Mouse (Mus musculus) CD8-positive naive resting alpha-beta T cell, adult 2 months (primary cell): ENCODE measurements around the gene Numb.
"Not testable (repeated sequence)": the region's sequence is repeated elsewhere in the genome, so short reads cannot be mapped to it uniquely, and the experiment has no call there.

ENCODE experiments used
- DNase-seq, 2 experiments: peaks; one replicate each; pipeline ENCODE4 v3.0.0; 2022; ENCODE audit warnings: low read depth in 2 of 2, low spot score in 2 of 2

Numb gene

DNA sequence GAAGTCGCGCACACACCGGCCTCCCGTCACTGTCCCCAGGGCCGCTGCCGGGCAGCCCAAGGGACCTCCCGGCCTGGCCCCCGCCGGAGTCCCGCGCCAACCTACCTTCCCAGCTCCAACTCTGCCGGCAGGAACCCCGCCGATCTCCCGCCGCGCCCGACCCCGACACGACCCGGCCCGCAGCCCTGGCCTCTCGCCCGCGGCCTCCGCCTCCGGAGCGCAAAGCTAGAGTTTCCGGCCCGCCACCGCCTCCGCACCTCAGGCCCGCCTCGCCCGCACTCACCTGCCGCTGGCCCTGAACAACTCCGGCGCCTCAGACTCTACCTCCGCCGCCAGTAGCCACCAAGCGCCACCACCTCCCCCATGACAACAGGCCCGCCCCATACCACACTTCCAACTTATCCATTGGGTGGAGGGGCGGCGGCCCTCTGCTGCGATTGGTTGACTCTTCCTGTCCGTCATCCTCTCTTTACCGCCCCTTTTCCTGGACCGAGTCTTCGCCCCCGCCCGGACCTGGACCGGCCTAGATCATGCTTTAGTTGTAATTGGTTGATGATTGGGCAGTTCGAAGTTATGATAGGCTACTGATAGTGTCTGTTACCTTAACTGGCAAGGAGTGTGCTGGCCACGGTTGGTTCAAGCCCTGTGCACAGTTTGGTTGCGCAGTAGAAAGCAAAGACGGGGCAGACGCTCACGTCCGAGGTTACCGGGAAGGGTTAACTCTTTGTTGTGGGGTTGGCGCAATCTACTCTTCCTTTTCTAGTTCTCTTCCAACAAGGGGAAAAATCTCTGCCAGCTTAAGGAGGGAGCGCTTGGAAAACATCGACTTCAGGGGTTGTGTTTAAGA is at the start of gene Numb:
Numb (minus strand) TSS at position 400 of the 847 bp plus-strand sequence.
- peak; percentile 95 to 97 for DNase-seq

DNA sequence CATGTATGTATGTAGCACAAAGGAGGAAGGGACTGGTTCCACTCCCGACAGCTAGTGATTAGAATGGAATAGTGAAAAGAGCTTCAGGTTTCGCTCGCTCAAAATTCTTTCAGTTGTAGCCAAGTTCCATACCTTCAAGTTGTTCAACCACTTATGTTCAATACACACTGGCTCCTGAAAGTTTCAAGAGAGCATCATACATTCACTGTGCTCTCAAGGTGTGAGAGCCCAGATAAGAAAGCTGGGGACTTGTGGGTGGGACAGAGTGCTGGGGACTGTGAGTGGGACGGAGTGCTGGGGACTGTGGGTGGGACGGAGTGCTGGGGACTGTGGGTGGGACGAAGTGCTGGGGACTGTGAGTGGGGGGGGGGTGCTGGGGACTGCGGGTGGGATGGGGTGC is 43.5 kb upstream of the Numb start:
- no peak for DNase-seq

GRCm38 (mm10) chr12:83958278-83958677 is 36.5 kb upstream of the Numb start:
- no peak for DNase-seq

DNA sequence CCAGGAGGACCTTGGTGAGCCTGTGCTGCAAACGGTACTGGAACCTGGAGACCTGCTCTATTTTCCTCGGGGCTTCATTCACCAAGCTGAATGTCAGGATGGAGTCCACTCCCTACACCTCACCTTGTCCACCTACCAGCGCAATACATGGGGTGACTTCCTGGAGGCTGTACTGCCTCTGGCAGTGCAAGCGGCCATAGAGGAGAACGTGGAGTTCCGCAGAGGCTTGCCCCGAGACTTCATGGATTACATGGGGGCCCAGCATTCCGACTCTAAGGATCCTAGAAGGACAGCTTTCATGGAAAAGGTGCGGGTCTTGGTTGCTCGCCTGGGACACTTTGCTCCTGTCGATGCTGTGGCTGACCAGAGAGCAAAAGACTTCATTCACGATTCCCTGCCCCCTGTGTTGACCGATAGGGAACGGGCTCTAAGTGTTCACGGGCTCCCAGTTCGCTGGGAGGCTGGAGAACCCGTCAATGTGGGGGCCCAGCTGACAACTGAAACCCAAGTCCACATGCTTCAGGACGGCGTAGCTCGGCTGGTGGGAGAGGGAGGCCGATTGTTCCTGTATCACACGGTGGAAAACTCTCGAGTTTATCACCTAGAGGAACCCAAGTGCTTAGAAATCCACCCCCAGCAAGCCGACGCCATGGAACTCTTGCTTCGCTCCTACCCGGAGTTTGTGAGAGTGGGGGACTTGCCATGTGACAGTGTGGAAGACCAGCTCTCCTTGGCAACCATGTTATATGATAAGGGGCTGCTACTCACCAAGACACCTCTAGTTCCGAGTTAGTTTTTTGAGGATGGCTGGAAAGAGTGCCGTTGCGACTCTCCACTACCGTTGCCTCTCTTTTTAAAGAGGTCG is 30.2 kb upstream of the Numb start:
- DNase-seq: no peak

GRCm38 (mm10) chr12:83950840-83951701 is 29.3 kb upstream of the Numb start:
- DNase-seq: peak; percentile 22 to 34

GRCm38 (mm10) chr12:83950493-83950839 is 28.7 kb upstream of the Numb start, which contains the start of gene Riox1:
Gene Riox1 (plus strand): TSS chr12:83950608.
- peak; percentile 65 to 73 for DNase-seq

DNA sequence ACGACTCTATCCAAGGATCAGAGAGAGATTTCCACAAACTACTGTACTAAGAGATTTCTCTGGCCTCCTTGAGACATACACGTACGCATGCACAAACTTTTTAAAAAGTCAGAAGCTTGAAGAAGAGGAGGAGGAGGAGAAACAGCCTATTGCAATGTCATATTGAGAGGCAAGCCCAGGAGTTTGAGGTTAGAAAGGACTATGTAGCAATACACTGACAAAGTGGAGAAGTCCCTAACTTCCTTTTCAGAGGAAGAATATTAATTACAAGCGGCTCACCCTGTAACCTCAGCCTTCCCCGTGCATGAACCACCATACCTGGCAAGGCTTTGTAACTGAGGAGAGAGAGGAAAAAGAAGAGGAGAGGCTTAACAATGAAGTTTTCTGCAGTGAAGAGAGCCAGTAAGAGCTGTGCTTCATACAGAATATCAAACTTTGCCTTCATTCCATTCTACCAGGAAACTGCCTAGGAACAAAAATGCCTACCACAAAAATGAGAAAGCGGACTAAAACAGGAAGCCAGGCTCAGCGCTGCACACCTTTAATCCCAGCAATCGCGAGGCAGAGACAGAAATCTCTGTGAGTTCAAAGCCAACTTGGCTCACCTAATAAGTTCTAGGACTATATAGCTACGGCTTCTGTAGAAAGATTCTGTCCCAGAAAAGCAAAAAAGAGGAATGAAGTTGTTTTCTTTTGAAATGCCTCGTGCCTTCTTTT is 28.2 kb upstream of the Numb start:
- peak in 1 of 2 experiments; percentile 23 for DNase-seq

DNA sequence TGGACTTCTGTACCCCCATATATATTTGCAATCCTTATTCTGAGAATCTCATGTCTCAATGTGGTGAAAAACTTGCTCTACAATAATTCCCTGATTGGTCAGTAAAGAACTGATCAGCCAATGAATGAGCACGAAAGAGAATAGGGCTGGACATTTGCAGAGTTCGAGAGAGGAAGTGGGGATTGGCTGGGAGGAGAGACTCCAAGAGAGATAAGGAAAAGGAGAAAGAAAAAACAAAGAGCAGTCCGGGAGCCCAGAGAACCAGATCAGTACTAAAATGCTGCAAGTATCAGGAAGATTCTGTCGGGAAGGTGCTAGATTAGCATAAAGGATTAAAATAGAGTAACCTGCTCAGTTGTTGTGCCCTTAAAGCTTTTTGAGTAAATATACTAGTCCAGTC is 27.3 kb upstream of the Numb start:
- DNase-seq: no peak

DNA sequence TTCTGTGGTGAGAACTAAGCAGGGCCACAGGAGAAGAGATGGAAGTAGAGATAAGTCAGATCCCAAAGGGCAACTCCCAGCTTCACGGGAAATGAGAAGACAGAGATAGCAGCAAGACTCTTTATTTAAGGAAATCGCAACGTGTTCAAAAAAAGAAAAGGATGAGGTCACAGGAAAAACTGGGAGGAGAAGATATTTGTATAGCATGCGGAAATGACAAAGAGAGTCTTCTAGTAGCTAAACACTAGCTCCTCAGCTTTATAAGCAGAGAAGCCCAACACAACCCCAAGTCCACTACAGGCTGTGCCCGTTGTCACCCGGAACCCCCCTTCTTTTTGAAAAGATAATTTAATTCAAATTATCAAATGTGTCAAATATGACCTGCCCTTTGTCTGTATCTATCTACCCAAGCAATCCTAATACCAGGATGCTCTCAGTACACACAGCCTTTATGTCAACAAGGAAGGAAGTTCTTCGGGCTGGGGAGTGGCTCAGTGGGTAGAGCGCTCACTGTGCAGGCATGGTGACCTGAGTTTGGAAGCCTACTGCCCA is 25.6 kb upstream of the Numb start:
- DNase-seq: no peak

GRCm38 (mm10) chr12:83941938-83942337 is 20.2 kb upstream of the Numb start:
- DNase-seq: no peak

- DNase-seq: no peak
Measured at GRCm38 (mm10) chr12:83940031-83940430, 18.3 kb upstream of the Numb start.

DNA sequence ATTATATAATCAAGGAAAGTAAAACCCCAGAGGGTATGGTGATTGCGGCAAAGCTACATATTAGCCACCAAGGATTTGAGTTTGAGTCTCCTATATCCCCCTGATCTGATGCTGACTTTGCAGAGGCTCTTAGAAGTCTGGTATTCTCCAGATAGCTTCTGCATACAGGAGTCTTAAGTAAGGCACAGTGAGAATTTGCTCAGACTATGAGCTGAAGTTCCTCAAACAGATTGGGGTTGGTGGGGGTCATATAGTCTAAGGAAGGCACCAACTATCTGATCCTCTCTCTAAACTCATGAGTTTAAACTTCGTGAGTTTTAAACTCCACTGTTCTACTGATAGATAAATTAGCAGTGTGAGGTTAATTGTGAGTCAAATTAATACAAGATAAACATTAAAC is 17.6 kb upstream of the Numb start:
- DNase-seq: no peak

DNA sequence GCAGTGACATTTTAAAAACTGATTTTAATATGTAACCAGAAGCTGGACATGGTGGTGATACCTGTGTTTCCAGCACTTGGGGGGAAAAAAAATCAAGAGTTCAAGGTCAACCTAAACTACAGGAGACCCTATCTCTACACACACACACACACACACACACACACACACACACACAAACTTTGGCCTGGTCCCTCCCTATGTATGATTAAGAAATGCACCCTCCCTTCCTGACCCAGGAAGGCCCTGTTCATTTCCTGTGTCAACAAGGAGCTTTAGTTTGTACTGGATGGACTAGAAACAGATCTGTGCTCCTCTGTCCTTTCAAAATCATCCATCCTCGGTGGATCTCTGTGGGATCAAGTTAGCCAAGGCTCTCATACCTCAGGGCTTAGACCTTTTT is 16.9 kb upstream of the Numb start:
- not testable (repeated sequence) for DNase-seq

- no peak for DNase-seq
Measured at GRCm38 (mm10) chr12:83937600-83937999, 15.9 kb upstream of the Numb start.

DNA sequence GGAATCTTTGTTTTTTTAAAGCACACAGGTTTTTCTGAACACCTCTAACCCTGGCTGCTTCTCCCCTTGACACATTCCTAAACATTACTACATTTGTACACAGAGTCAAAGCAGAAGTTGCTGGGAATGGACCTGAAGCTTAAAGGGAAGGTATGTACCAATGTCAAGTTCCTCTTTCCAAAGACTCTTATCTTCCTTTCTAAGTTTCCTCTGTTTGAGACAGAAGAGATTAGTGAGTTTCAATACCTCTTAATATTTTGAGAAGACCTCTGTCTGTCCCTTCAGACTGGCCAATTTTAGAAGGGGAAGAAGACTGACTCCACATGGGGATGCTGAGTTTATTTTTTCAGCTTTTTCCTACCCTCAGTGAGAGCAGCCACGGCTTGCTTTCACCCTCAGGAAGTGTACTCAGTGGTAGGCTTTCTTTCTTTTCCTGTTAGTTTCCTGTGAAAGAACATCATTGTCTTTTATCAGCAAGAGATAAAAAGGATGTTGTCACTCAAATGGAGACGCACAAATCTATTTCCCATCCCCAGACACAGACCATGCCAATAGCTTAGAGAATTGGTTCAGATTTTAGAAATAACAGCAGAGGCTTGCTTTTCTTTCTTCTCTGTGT is 7.6 kb upstream of the Numb start:
- no peak for DNase-seq

GRCm38 (mm10) chr12:83927747-83928146 is 6.0 kb upstream of the Numb start:
- no peak for DNase-seq

DNA sequence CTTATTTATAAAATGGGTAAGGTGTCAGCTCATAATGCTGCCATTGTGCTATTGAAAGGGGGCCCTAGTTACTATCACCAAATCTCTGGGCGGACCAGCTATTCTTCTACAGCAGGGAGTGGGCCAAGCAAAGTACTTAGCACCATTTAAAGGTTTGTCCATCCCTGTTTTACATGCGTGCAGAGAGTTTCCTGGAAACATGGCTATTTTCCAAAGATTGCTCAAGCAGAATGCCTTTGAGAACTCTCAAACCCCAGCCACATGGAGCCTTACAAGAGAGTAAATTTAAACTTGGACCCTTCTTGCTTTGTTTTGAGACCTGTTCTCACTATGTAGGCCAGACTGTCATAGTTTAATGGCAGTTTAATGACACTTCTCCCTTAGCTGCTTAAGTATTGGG is 4.3 kb upstream of the Numb start:
- DNase-seq: no peak

DNA sequence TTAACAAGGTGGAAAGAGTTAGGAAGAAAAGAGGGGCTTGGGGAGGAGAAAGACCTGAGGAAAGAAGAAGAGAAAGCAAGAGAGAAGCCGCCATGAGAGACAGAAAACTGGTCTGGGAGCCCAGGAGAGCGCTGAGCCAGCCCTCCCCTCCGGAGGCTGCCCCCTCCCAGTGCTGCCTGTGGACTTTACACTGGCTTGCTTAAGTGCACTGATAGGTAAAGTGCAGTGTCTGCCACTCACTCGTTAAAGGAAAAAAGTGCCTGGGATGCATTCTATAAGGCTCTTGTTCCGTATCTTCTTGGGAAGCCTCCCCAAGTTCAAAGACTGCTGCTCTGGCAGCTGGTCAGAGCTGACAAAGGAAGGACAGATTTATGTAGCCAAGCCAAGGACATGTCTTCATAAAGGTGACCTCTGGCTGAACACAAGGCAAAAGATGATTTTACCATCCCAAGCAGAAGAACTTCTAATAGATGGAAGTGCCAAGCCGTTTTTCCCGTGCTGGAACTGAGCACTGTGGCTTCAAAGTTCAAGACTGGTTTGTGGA is 3.5 kb upstream of the Numb start:
- DNase-seq: no peak

GRCm38 (mm10) chr12:83924332-83924731 is 2.6 kb upstream of the Numb start:
- DNase-seq: no peak

DNA sequence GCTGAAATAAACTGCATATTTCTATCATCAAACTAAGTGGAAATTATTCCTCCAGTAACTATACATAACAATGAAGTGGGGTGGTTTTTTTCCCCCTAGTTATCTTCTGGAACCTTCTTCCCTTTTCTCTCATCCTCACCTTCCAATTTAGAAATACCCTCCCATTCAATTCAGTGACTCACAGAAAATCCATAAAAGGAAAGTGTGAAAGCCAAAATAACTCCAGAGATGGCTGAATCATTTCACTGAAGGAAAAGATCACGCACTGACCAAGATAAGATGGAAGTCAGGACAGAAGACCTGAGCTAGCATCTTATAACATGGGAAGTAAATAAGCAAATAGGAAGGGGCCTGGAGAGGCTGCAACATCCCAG is 1.7 kb upstream of the Numb start:
- DNase-seq: no peak
